Mouse (Mus musculus): ENCODE measurements around the gene Ywhab.

The Ywhab gene

GRCm38 (mm10) chr2:164032973-164033372 is 38.2 kb downstream of the Ywhab start:
- no peaks in the 10 kb centered on the region for H3K36me3 ChIP-seq (ENCODE audit: control insufficient read depth, insufficient read depth, low read length, poor library complexity, severe bottlenecking)
- no peaks in the 10 kb centered on the region for H3K27me3 ChIP-seq (ENCODE audit: control insufficient read depth, insufficient read depth, low read length, poor library complexity, severe bottlenecking)
- DNase-seq (ENCODE audit: low read depth, low spot score) = no peak

- DNase-seq (ENCODE audit: low read depth, low spot score) = peak; percentile 23
- H3K27me3 ChIP-seq (ENCODE audit: control insufficient read depth, insufficient read depth, low read length, poor library complexity, severe bottlenecking) = no peaks in the 10 kb centered on the region
- H3K36me3 ChIP-seq (ENCODE audit: control insufficient read depth, insufficient read depth, low read length, poor library complexity, severe bottlenecking) = no peaks in the 10 kb centered on the region
Observed at GRCm38 (mm10) chr2:164036520-164037019, 41.8 kb downstream of the Ywhab start.

- no peak for DNase-seq (ENCODE audit: low read depth, low spot score)
- no peaks in the 10 kb centered on the region for H3K36me3 ChIP-seq (ENCODE audit: control insufficient read depth, insufficient read depth, low read length, poor library complexity, severe bottlenecking)
Observed at GRCm38 (mm10) chr2:164038407-164039028, 43.8 kb downstream of the Ywhab start.

GRCm38 (mm10) chr2:164040949-164041348 is 46.2 kb downstream of the Ywhab start:
- H3K36me3 ChIP-seq (ENCODE audit: control insufficient read depth, insufficient read depth, low read length, poor library complexity, severe bottlenecking) = no peaks in the 10 kb centered on the region
- DNase-seq (ENCODE audit: low read depth, low spot score) = no peak
- H3K27me3 ChIP-seq (ENCODE audit: control insufficient read depth, insufficient read depth, low read length, poor library complexity, severe bottlenecking) = no peaks in the 10 kb centered on the region

More at GRCm38 (mm10) chr2:164038407-164039028, 43.8 kb downstream of the Ywhab start:
- no peaks in the 10 kb centered on the region for H3K27me3 ChIP-seq (ENCODE audit: control insufficient read depth, insufficient read depth, low read length, poor library complexity, severe bottlenecking)

- DNase-seq (ENCODE audit: low read depth, low spot score) = no peak
- Histone ChIP-seq H3K27me3 (ENCODE audit: control insufficient read depth, insufficient read depth, low read length, poor library complexity, severe bottlenecking) (no peaks in the 10 kb centered on the region), H3K36me3 (ENCODE audit: control insufficient read depth, insufficient read depth, low read length, poor library complexity, severe bottlenecking) (no peaks in the 10 kb centered on the region)
Observed at GRCm38 (mm10) chr2:164041523-164041922, 46.8 kb downstream of the Ywhab start.

GRCm38 (mm10) chr2:164047197-164047690 is 52.5 kb downstream of the Ywhab start:
- DNase-seq (ENCODE audit: low read depth, low spot score) = peak; percentile 73
- no peaks in the 10 kb centered on the region for H3K36me3 ChIP-seq (ENCODE audit: control insufficient read depth, insufficient read depth, low read length, poor library complexity, severe bottlenecking)
- no peaks in the 10 kb centered on the region for H3K27me3 ChIP-seq (ENCODE audit: control insufficient read depth, insufficient read depth, low read length, poor library complexity, severe bottlenecking)

GRCm38 (mm10) chr2:164053767-164054166 is 59.0 kb downstream of the Ywhab start:
- H3K27me3 ChIP-seq (ENCODE audit: control insufficient read depth, insufficient read depth, low read length, poor library complexity, severe bottlenecking) = no peaks in the 10 kb centered on the region
- no peak for DNase-seq (ENCODE audit: low read depth, low spot score)
- peaks cover 10% of the 10 kb centered on the region for H3K36me3 ChIP-seq (ENCODE audit: control insufficient read depth, insufficient read depth, low read length, poor library complexity, severe bottlenecking)

GRCm38 (mm10) chr2:164054671-164055070 is 59.9 kb downstream of the Ywhab start:
- peaks cover 10% of the 10 kb centered on the region for H3K36me3 ChIP-seq (ENCODE audit: control insufficient read depth, insufficient read depth, low read length, poor library complexity, severe bottlenecking)
- DNase-seq (ENCODE audit: low read depth, low spot score) = no peak

GRCm38 (mm10) chr2:164059634-164060235 is 65.0 kb downstream of the Ywhab start:
- Histone ChIP-seq H3K27me3 (ENCODE audit: control insufficient read depth, insufficient read depth, low read length, poor library complexity, severe bottlenecking) (no peaks in the 10 kb centered on the region), H3K36me3 (ENCODE audit: control insufficient read depth, insufficient read depth, low read length, poor library complexity, severe bottlenecking) (peaks cover 25% of the 10 kb centered on the region)
- DNase-seq (ENCODE audit: low read depth, low spot score) = no peak

More at GRCm38 (mm10) chr2:164054671-164055070, 59.9 kb downstream of the Ywhab start:
- no peaks in the 10 kb centered on the region for H3K27me3 ChIP-seq (ENCODE audit: control insufficient read depth, insufficient read depth, low read length, poor library complexity, severe bottlenecking)
